Mouse (Mus musculus) erythroid progenitor cell, adult 5-6 weeks (primary cell): Measurements from ENCODE around the gene Mtrex. TPM values are rescaled to one million over a fixed set of nuclear protein-coding genes. Genes with fewer than 3 reads are reported as not detected.

Experiments
- ATAC-seq: replicated peaks from 2 replicates; pipeline ENCODE4 v1.8.0; 2016; ENCODE audit warnings: moderate number of reproducible peaks, mild to moderate bottlenecking, moderate TSS enrichment, inconsistent platforms; ENCODE audit not compliant: poor library complexity, low FRiP score, severe bottlenecking
- total RNA-seq, 2 experiments: library from RNA; stranded (forward) in 1 of 2; stranded (reverse) in 1 of 2; fragments of 150-400 nt in 1 of 2; fragments of 186-747, 209-891 nt in 1 of 2; gene quantifications; 2 replicates each; pipeline versions ENCODE4 v1.2.3 to v1.2.4; 2015 to 2017; ENCODE audit warnings: low replicate concordance in 2 of 2

Gene Mtrex
- total RNA-seq, 2 experiments from 2014 or later: 49.7 to 52.4 TPM

- no peak for ATAC-seq
Observed at GRCm38 (mm10) chr13:112835113-112835512, 92.1 kb downstream of the Mtrex start.

- ATAC-seq: no peak
Observed at GRCm38 (mm10) chr13:112833895-112834263, 93.3 kb downstream of the Mtrex start.

- ATAC-seq: peak; percentile 65
Observed at GRCm38 (mm10) chr13:112833253-112833894, 93.8 kb downstream of the Mtrex start.

- ATAC-seq: no peak
Observed at GRCm38 (mm10) chr13:112832589-112832988, 94.6 kb downstream of the Mtrex start.

- ATAC-seq: no peak
Observed at GRCm38 (mm10) chr13:112829619-112830018, 97.6 kb downstream of the Mtrex start.

GRCm38 (mm10) chr13:112825479-112825878 is 101.7 kb downstream of the Mtrex start:
- ATAC-seq: no peak; the same call in 1 of the 2 replicates

GRCm38 (mm10) chr13:112823911-112824648 is 103.1 kb downstream of the Mtrex start:
- no peak for ATAC-seq

GRCm38 (mm10) chr13:112823236-112823910 is 103.8 kb downstream of the Mtrex start:
- ATAC-seq: no peak

GRCm38 (mm10) chr13:112822413-112822812 is 104.8 kb downstream of the Mtrex start:
- ATAC-seq: no peak

GRCm38 (mm10) chr13:112818125-112818524 is 109.1 kb downstream of the Mtrex start:
- no peak for ATAC-seq

Other genes with a start within 250 kb of the Mtrex start
- 82.2 and 93.7 TPM in 2 replicates for gene Plpp1, start 126.6 kb downstream of the Mtrex start, total RNA-seq (2015; ENCODE audit: low replicate concordance)
- gene Plpp1, start 126.6 kb downstream of the Mtrex start, total RNA-seq (2017; ENCODE audit: low replicate concordance): 50.8 and 56.6 TPM in 2 replicates
- 3.2 and 4.6 TPM in 2 replicates for gene Dhx29, start 56 bp upstream of the Mtrex start, total RNA-seq (2015; ENCODE audit: low replicate concordance)
- 3.7 and 5.1 TPM in 2 replicates for gene Dhx29, start 56 bp upstream of the Mtrex start, total RNA-seq (2017; ENCODE audit: low replicate concordance)
- 0.42 and 3.2 TPM in 2 replicates for gene Ccno, start 60.4 kb upstream of the Mtrex start, total RNA-seq (2015; ENCODE audit: low replicate concordance)
- gene Ccno, start 60.4 kb upstream of the Mtrex start, total RNA-seq (2017; ENCODE audit: low replicate concordance): not detected in 2 replicates
- not detected in 2 replicates for gene Mcidas, start 66.4 kb upstream of the Mtrex start, total RNA-seq (2015; ENCODE audit: low replicate concordance)
- gene Mcidas, start 66.4 kb upstream of the Mtrex start, total RNA-seq (2017; ENCODE audit: low replicate concordance): not detected in 2 replicates
- not detected in 2 replicates for gene Cdc20b, start 107.7 kb upstream of the Mtrex start, total RNA-seq (2015; ENCODE audit: low replicate concordance)
- gene Cdc20b, start 107.7 kb upstream of the Mtrex start, total RNA-seq (2017; ENCODE audit: low replicate concordance): not detected in 2 replicates
- gene Gpx8, start 119.0 kb upstream of the Mtrex start, total RNA-seq (2015; ENCODE audit: low replicate concordance): 5.4 TPM in 1 of 2 replicates, not detected in the other
- 3.9 TPM in 1 of 2 replicates, not detected in the other for gene Gpx8, start 119.0 kb upstream of the Mtrex start, total RNA-seq (2017; ENCODE audit: low replicate concordance)
- gene Gzma, start 173.6 kb upstream of the Mtrex start, total RNA-seq (2015; ENCODE audit: low replicate concordance): 7.5 and 9.0 TPM in 2 replicates
- 0.91 and 11.7 TPM in 2 replicates for gene Gzma, start 173.6 kb upstream of the Mtrex start, total RNA-seq (2017; ENCODE audit: low replicate concordance)